Mouse (Mus musculus) T-helper 1 cell (primary cell): ENCODE data around the gene Il17rd.

Source experiments
- in situ Hi-C: fragments of 300-600 bp; cut with MboI, MseI; formaldehyde crosslinking; loops from one replicate; pipeline ENCODE4 v1.15.1; 2025; ENCODE audit warnings: high pct_unique_total_duplicates

Il17rd gene

GRCm38 (mm10) chr14:27085471-27085870, 46.7 kb downstream of the Il17rd start:
- in situ Hi-C loops: loop anchor here (5.0 kb wide), 1 partner anchor 43 kb away; no protein-coding TSS in a partner anchor

- in situ Hi-C loops: loop anchor here (5.0 kb wide), 1 partner anchor 44 kb away; no protein-coding TSS in a partner anchor
Observed at GRCm38 (mm10) chr14:27085999-27086398, 47.3 kb downstream of the Il17rd start.

GRCm38 (mm10) chr14:27094247-27094646, 55.5 kb downstream of the Il17rd start:
- in situ Hi-C loops: no loop called here

GRCm38 (mm10) chr14:27096133-27096532, 57.4 kb downstream of the Il17rd start:
- in situ Hi-C loops: no loop called here

GRCm38 (mm10) chr14:27096779-27097178, 58.0 kb downstream of the Il17rd start:
- in situ Hi-C loops: no loop called here

- in situ Hi-C loops: no loop called here
Observed at GRCm38 (mm10) chr14:27101735-27102134, 63.0 kb downstream of the Il17rd start.

- in situ Hi-C loops: no loop called here
Observed at GRCm38 (mm10) chr14:27102720-27103119, 64.0 kb downstream of the Il17rd start.

- in situ Hi-C loops: no loop called here
Observed at GRCm38 (mm10) chr14:27105731-27106457, 67.2 kb downstream of the Il17rd start.

GRCm38 (mm10) chr14:27108748-27109504, 70.2 kb downstream of the Il17rd start:
- in situ Hi-C loops: no loop called here

GRCm38 (mm10) chr14:27114362-27115274, 75.9 kb downstream of the Il17rd start, which contains the start of gene Arhgef3:
Gene Arhgef3 (plus strand): TSS chr14:27114899.
- in situ Hi-C loops: no loop called here

- in situ Hi-C loops: no loop called here
Observed at GRCm38 (mm10) chr14:27115275-27115660, 76.5 kb downstream of the Il17rd start.

GRCm38 (mm10) chr14:27115991-27116390, 77.2 kb downstream of the Il17rd start:
- in situ Hi-C loops: no loop called here

- in situ Hi-C loops: no loop called here
Observed at GRCm38 (mm10) chr14:27116577-27117165, 77.9 kb downstream of the Il17rd start.

- in situ Hi-C loops: no loop called here
Observed at GRCm38 (mm10) chr14:27118546-27118945, 79.8 kb downstream of the Il17rd start.

- in situ Hi-C loops: no loop called here
Observed at GRCm38 (mm10) chr14:27122646-27123045, 83.9 kb downstream of the Il17rd start.

GRCm38 (mm10) chr14:27123543-27123942, 84.8 kb downstream of the Il17rd start:
- in situ Hi-C loops: no loop called here

- in situ Hi-C loops: no loop called here
Observed at GRCm38 (mm10) chr14:27130031-27130430, 91.3 kb downstream of the Il17rd start.

GRCm38 (mm10) chr14:27130676-27131075, 91.9 kb downstream of the Il17rd start:
- in situ Hi-C loops: no loop called here

- in situ Hi-C loops: no loop called here
Observed at GRCm38 (mm10) chr14:27131521-27131920, 92.8 kb downstream of the Il17rd start.

- in situ Hi-C loops: no loop called here
Observed at GRCm38 (mm10) chr14:27138891-27139290, 100.2 kb downstream of the Il17rd start.

GRCm38 (mm10) chr14:27139968-27140367, 101.2 kb downstream of the Il17rd start:
- in situ Hi-C loops: no loop called here
